Mouse (Mus musculus) hindbrain, embryonic 13.5 days (tissue): ENCODE data around the gene Fam181b. TPM values are rescaled to one million over a fixed set of nuclear protein-coding genes. Genes with fewer than 3 reads are reported as not detected.
A peak's percentile ranks its signal among the peaks of the same experiment; 100 is the strongest.

ENCODE experiments used
- ATAC-seq: fragments of 200-750 bp; cut with Nextera tagmentation; 2 replicates; pipeline ENCODE4 v1.8.0; 2017; ENCODE audit warnings: moderate TSS enrichment; ENCODE audit not compliant: low FRiP score
- H3K27ac ChIP-seq: fragments of 300-500 bp; sonication (generic); 2 replicates; pipeline ENCODE4 v1.5.1; 2015; ENCODE audit warnings: inconsistent platforms, mild to moderate bottlenecking, moderate library complexity
- H3K27me3 ChIP-seq: fragments of 300-500 bp; sonication (generic); 2 replicates; pipeline ENCODE4 v1.6.1; 2015; ENCODE audit warnings: mild to moderate bottlenecking, inconsistent platforms
- H3K36me3 ChIP-seq: fragments of 300-500 bp; sonication (generic); 2 replicates; pipeline ENCODE4 v1.6.1; 2015; ENCODE audit warnings: mild to moderate bottlenecking, inconsistent platforms
- H3K4me1 ChIP-seq: fragments of 300-500 bp; sonication (generic); replicated peaks from 2 replicates; pipeline ENCODE4 v1.6.1; 2015; ENCODE audit warnings: inconsistent platforms
- H3K4me2 ChIP-seq: fragments of 300-500 bp; sonication (generic); 2 replicates; pipeline ENCODE4 v1.6.1; 2015; ENCODE audit warnings: inconsistent platforms, mild to moderate bottlenecking, moderate library complexity
- H3K4me3 ChIP-seq: fragments of 300-500 bp; sonication (generic); 2 replicates; pipeline ENCODE4 v1.5.1; 2015; ENCODE audit warnings: mild to moderate bottlenecking, inconsistent platforms
- H3K9ac ChIP-seq: fragments of 300-500 bp; sonication (generic); 2 replicates; pipeline ENCODE4 v1.6.1; 2015; ENCODE audit warnings: mild to moderate bottlenecking, inconsistent platforms
- H3K9me3 ChIP-seq: fragments of 300-500 bp; sonication (generic); 2 replicates; pipeline ENCODE4 v1.6.1; 2016; ENCODE audit warnings: inconsistent platforms
- WGBS: fragments of 180-500 bp; shearing (Covaris S2); methylation state at CpG from one replicate; pipeline ENCODE4 v1.1.7; 2015; 5-methylcytosine and 5-hydroxymethylcytosine counted together
- polyA plus RNA-seq: library from polyadenylated mRNA; unstranded; fragments of >200 nt; fragmentation: Nextera tagmentation; extraction: Ambion mirVana; gene quantifications from 2 replicates; pipeline ENCODE4 v1.2.1, GENCODE M21; 2015

Fam181b gene
- polyA plus RNA-seq, 1 experiment from 2014 or later = 42.4 TPM

GRCm38 (mm10) chr7:93079420-93079784, 263 bp upstream of the Fam181b start:
- peak; percentile 56 for ATAC-seq
- peaks cover 36% of the 10 kb centered on the region for H3K4me1 ChIP-seq

DNA sequence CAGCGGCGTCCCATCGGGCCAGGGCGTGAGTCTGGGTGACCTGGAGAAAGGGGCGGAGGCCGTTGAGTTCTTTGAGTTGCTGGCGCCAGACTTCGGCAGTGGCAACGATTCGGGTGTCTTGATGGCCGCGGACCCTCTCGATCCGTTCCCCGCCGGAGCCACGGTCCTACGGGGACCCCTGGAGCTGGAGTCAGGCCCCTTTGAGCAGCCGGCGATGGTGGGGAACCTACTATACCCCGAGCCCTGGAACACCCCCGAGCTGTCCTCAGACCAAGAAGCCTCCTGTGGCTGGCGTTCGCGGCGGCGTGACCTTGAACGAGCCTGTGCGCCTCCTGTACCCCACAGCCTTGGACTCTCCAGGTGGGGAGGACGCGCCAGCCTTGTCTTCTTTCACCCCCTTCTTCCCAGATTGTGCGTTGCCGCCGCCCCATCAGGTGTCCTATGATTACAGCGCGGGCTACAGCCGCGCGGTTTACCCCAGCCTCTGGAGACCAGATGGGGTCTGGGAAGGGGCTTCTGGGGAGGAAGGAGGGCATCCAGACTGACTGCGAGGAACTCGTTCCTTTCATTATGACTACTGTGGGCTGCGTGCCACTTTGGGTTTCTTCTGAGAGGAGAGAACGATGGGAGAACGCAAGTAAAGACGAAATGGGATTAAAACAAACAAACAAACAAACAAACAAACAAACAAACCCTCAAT, 1.2 kb downstream of the Fam181b start:
- Histone ChIP-seq H3K9me3 (no peaks in the 10 kb centered on the region), H3K27me3 (0 out of 2 replicates have a peak, but pooled peaks cover 5% of the 10 kb centered on the region), H3K4me1 (peaks cover 36% of the 10 kb centered on the region), H3K4me2 (peak overlapping the region; percentile 79), H3K27ac (peak overlapping the region; percentile 86), H3K36me3 (no peaks in the 10 kb centered on the region), H3K9ac (peak overlapping the region; percentile 95), H3K4me3 (peak overlapping the region; percentile 91)
- peak; percentile 47 for ATAC-seq
- WGBS = under 1% methylated on average over 45 of the region's 45 CpGs

More at GRCm38 (mm10) chr7:93079420-93079784, 263 bp upstream of the Fam181b start:
- WGBS = 17% methylated on average over 7 of the region's 7 CpGs
- Histone ChIP-seq H3K9ac (peak overlapping the region; percentile 95), H3K9me3 (no peaks in the 10 kb centered on the region), H3K36me3 (no peaks in the 10 kb centered on the region), H3K27ac (no peak overlapping the region), H3K4me2 (peak overlapping the region; percentile 79), H3K27me3 (0 out of 2 replicates have a peak, but pooled peaks cover 5% of the 10 kb centered on the region), H3K4me3 (peak overlapping the region; percentile 91)

GRCm38 (mm10) chr7:93093371-93094058, 13.8 kb downstream of the Fam181b start:
- no peak overlapping the region; the same call in 1 of the 2 replicates for H3K9ac ChIP-seq
- peak; percentile 86 for ATAC-seq
- H3K4me3 ChIP-seq = peak overlapping the region; percentile 18
- H3K27me3 ChIP-seq = no peaks in the 10 kb centered on the region
- H3K4me1 ChIP-seq = peaks cover 25% of the 10 kb centered on the region
- H3K9me3 ChIP-seq = no peaks in the 10 kb centered on the region
- peak overlapping the region; percentile 81 for H3K27ac ChIP-seq
- WGBS = 5% methylated on average over 11 of the region's 11 CpGs
- H3K36me3 ChIP-seq = no peaks in the 10 kb centered on the region
- H3K4me2 ChIP-seq = peak overlapping the region; percentile 49

- Histone ChIP-seq H3K9ac (peak overlapping the region; percentile 46; the same call in 1 of the 2 replicates), H3K27me3 (no peaks in the 10 kb centered on the region), H3K4me2 (peak overlapping the region; percentile 53), H3K36me3 (no peaks in the 10 kb centered on the region), H3K9me3 (no peaks in the 10 kb centered on the region), H3K27ac (peak overlapping the region; percentile 35; the same call in 1 of the 2 replicates), H3K4me1 (peaks cover 25% of the 10 kb centered on the region), H3K4me3 (peak overlapping the region; percentile 22)
- ATAC-seq = peak; percentile 74
- 6% methylated on average over 8 of the region's 8 CpGs for WGBS
Measured at GRCm38 (mm10) chr7:93095511-93095910, 15.8 kb downstream of the Fam181b start.

DNA sequence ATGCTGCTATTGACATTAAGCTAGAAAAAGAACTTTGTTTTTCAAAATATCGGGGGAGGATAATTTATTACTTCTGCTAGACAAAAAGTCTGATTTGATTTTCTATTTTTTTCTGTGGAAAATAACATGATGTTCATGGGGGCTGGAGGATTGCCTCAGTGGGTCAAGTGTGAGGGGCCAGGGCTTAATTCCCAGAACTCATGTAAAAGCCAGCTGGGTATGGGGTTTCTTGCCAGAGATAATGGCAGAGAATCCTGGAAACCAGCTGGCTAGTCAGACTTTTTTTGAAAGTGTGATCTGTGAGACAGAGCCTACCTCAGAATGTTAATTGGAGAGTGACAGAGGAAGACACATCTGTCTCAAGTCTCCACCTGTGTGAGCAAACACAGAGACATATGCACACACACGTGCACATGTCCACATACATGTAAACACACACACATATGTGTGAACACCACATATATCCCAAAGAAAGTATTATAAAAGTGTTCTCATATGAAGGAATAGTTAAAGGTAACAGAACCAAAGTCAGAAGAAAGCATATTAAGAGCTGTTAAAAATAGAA, 25.2 kb downstream of the Fam181b start:
- Histone ChIP-seq H3K36me3 (no peaks in the 10 kb centered on the region), H3K4me3 (no peak overlapping the region), H3K27ac (no peak overlapping the region), H3K9ac (no peak overlapping the region), H3K27me3 (no peaks in the 10 kb centered on the region), H3K9me3 (no peaks in the 10 kb centered on the region), H3K4me2 (no peak overlapping the region), H3K4me1 (no peaks in the 10 kb centered on the region)
- no peak for ATAC-seq
- 95% methylated on average over 2 of the region's 2 CpGs for WGBS

DNA sequence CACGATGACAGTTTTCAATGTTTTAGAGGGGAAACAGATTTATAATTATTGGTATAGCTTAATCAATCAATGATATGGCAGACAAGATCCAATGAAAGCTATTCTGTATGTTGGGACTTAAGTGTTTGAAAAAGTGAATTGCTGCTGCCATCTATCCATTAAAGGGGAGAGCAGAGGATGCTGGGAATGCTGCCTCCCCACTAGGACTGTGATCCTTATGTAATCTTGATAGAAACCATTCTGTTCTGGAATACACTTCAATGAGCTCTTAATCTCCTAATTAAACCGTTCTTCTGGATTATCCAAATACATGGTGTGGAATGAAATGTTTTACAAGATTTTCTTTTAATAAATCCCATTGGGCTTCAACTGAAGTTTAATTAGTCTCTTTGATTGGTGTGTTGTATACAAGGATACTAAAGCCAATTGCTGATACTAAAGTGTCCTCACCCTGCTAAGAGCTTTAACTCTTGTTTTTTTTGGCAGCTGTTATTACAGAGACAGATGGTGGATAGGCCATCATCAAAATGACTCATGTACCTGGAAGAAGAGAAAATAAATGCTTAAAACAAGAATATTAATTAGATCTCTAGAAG, 30.8 kb downstream of the Fam181b start:
- ATAC-seq = no peak
- no peaks in the 10 kb centered on the region for H3K27me3 ChIP-seq
- H3K9me3 ChIP-seq = no peaks in the 10 kb centered on the region
- no peak overlapping the region for H3K4me3 ChIP-seq
- no peaks in the 10 kb centered on the region for H3K36me3 ChIP-seq
- no peak overlapping the region for H3K27ac ChIP-seq
- no peaks in the 10 kb centered on the region for H3K4me1 ChIP-seq
- H3K9ac ChIP-seq = no peak overlapping the region
- H3K4me2 ChIP-seq = no peak overlapping the region
- 85% methylated on average over 2 of the region's 2 CpGs for WGBS

DNA sequence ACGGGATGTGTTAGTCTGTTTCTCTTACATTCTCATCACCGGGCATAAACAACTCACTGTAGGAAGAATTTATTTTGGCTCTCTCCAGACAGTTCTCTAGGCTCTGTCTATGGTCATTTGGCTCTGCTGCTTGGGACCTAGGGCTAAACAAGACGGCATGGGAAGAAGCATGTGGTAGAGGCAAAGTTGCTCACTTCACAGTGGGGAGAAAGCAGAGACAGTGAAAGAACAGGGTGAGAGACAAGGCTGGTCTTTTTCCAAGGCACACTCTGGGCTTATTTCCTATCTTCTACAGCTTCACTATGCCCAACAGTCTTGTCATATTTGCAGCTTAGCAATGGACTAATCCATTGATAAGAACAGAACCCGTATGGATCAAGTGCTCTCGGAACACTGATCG, 31.4 kb downstream of the Fam181b start:
- Histone ChIP-seq H3K27me3 (no peaks in the 10 kb centered on the region), H3K9me3 (no peaks in the 10 kb centered on the region), H3K4me3 (no peak overlapping the region), H3K9ac (no peak overlapping the region), H3K36me3 (no peaks in the 10 kb centered on the region), H3K27ac (no peak overlapping the region), H3K4me1 (no peaks in the 10 kb centered on the region), H3K4me2 (no peak overlapping the region)
- 90% methylated on average over 6 of the region's 6 CpGs for WGBS
- no peak for ATAC-seq

DNA sequence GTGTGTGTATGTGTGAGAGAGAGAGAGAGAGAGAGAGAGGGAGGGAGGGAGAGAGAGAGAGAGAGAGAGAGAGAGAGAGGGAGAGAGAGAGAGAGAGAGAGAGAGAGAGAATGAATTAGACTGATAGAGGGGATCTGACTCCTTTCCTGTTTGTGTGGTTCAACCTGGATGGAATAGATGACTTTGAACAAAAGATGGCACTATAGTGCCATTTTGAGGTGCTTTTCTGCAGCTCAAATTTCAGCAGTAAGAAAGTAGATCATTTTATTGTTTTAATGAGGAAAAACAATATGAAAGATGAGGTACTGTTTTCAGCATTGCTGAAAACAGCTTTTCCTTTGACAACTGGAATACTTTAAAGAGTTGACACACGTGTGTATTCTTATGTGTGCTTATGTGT, 37.9 kb downstream of the Fam181b start:
- H3K4me2 ChIP-seq = no peak overlapping the region
- no peak for ATAC-seq
- no peaks in the 10 kb centered on the region for H3K4me1 ChIP-seq
- no peaks in the 10 kb centered on the region for H3K9me3 ChIP-seq
- H3K36me3 ChIP-seq = no peaks in the 10 kb centered on the region
- WGBS = 59% methylated on average over 1 of the region's 1 CpGs
- H3K27ac ChIP-seq = no peak overlapping the region
- H3K9ac ChIP-seq = no peak overlapping the region
- H3K27me3 ChIP-seq = no peaks in the 10 kb centered on the region
- H3K4me3 ChIP-seq = no peak overlapping the region

DNA sequence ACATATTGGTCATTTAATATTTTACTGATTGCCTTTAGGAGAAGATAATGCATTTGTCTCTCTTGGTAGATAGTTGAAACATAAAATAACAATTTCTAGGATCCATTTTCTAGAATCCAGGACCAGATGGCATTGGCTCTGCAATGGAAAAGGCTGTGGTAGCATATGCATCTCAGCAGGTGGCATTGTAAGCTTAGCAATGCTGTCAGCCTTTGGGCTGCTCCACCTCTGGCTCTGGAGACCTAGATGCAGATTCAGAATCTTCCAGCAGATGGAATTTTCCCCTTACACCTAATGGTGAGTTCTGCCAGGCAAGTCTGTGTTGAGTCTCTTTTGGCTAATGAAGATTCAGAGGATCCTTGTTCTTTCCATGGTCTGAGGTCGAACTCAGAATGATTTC, 44.3 kb downstream of the Fam181b start:
- H3K36me3 ChIP-seq = no peaks in the 10 kb centered on the region
- H3K4me1 ChIP-seq = no peaks in the 10 kb centered on the region
- H3K4me3 ChIP-seq = no peak overlapping the region
- WGBS = 83% methylated on average over 1 of the region's 1 CpGs
- H3K27me3 ChIP-seq = no peaks in the 10 kb centered on the region
- no peaks in the 10 kb centered on the region for H3K9me3 ChIP-seq
- no peak overlapping the region for H3K4me2 ChIP-seq
- H3K27ac ChIP-seq = no peak overlapping the region
- ATAC-seq = no peak
- no peak overlapping the region for H3K9ac ChIP-seq

Other genes with a start within 250 kb of the Fam181b start
- 5.7 and 6.3 TPM in 2 replicates for gene Ddias, start 205.6 kb upstream of the Fam181b start, polyA plus RNA-seq
- 20.2 and 23.1 TPM in 2 replicates for gene Prcp, start 205.4 kb upstream of the Fam181b start, polyA plus RNA-seq